Mouse (Mus musculus) kidney, embryonic 15.5 days (tissue): ENCODE measurements at regions not wholly inside any gene's neighbourhood (a gene's known extent, or its start where the extent isn't known, plus 50 kb on each side); places are given as distances from the start of the nearest gene placed in this dataset.
"Not testable (repeated sequence)": the region's sequence is repeated elsewhere in the genome, so short reads cannot be mapped to it uniquely, and the experiment has no call there.

Source experiments
- ATAC-seq: fragments of 200-750 bp; cut with Nextera tagmentation; replicated peaks from 2 replicates; pipeline ENCODE4 v1.8.0; 2017; ENCODE audit warnings: moderate TSS enrichment; ENCODE audit not compliant: low FRiP score
- H3K27ac ChIP-seq: fragments of 300-500 bp; sonication (generic); 2 replicates; pipeline ENCODE4 v1.5.1; 2015; ENCODE audit warnings: mild to moderate bottlenecking, inconsistent platforms
- H3K27me3 ChIP-seq: fragments of 300-500 bp; sonication (generic); 2 replicates; pipeline ENCODE4 v1.6.1; 2015; ENCODE audit warnings: inconsistent platforms
- H3K36me3 ChIP-seq: fragments of 300-500 bp; sonication (generic); 2 replicates; pipeline ENCODE4 v1.6.1; 2015; ENCODE audit warnings: inconsistent platforms
- H3K4me1 ChIP-seq: fragments of 300-500 bp; sonication (generic); 2 replicates; pipeline ENCODE4 v1.6.1; 2015; ENCODE audit warnings: inconsistent platforms
- H3K4me2 ChIP-seq: fragments of 300-500 bp; sonication (generic); 2 replicates; pipeline ENCODE4 v1.6.1; 2015; ENCODE audit warnings: moderate library complexity, mild to moderate bottlenecking, inconsistent platforms
- H3K4me3 ChIP-seq: fragments of 300-500 bp; sonication (generic); replicated peaks from 2 replicates; pipeline ENCODE4 v1.5.1; 2015; ENCODE audit warnings: mild to moderate bottlenecking, inconsistent platforms
- H3K9ac ChIP-seq: fragments of 300-500 bp; sonication (generic); 2 replicates; pipeline ENCODE4 v1.6.1; 2015; ENCODE audit warnings: mild to moderate bottlenecking, inconsistent platforms
- H3K9me3 ChIP-seq: fragments of 300-500 bp; sonication (generic); replicated peaks from 2 replicates; pipeline ENCODE4 v1.6.1; 2016; ENCODE audit warnings: inconsistent platforms
- WGBS: fragments of 180-500 bp; shearing (Covaris S2); methylation state at CpG from one replicate; pipeline ENCODE4 v1.1.7; 2015; ENCODE audit warnings: mixed read lengths; 5-methylcytosine and 5-hydroxymethylcytosine counted together

DNA sequence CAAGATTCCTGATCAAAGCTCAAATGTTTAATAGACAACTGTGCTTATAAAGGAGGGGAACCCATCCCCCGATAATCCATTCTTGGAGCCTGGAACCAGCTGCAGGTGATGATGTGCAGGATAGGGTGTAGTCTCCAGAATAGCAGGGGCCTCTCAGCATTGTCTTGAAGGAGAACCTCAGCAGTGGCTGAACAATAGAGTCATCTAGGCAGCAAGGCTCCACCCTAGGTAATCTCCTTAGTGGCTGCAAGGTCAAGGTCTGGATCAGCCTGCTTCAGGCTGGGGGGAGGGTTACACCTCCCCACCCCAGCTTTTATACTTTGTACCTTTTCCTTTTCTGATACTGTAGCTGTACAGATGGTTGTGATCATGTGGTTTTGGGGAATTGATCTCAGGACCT lies 116.8 kb upstream of the Mettl4 start:
- Histone ChIP-seq H3K27me3 (no peaks in the 10 kb centered on the region), H3K9ac (no peak overlapping the region), H3K27ac (no peak overlapping the region), H3K36me3 (no peaks in the 10 kb centered on the region), H3K4me1 (no peaks in the 10 kb centered on the region), H3K9me3 (no peaks in the 10 kb centered on the region), H3K4me2 (no peak overlapping the region), H3K4me3 (no peak overlapping the region)
- 91% methylated on average over 1 of the region's 1 CpGs for WGBS
- ATAC-seq = no peak

DNA sequence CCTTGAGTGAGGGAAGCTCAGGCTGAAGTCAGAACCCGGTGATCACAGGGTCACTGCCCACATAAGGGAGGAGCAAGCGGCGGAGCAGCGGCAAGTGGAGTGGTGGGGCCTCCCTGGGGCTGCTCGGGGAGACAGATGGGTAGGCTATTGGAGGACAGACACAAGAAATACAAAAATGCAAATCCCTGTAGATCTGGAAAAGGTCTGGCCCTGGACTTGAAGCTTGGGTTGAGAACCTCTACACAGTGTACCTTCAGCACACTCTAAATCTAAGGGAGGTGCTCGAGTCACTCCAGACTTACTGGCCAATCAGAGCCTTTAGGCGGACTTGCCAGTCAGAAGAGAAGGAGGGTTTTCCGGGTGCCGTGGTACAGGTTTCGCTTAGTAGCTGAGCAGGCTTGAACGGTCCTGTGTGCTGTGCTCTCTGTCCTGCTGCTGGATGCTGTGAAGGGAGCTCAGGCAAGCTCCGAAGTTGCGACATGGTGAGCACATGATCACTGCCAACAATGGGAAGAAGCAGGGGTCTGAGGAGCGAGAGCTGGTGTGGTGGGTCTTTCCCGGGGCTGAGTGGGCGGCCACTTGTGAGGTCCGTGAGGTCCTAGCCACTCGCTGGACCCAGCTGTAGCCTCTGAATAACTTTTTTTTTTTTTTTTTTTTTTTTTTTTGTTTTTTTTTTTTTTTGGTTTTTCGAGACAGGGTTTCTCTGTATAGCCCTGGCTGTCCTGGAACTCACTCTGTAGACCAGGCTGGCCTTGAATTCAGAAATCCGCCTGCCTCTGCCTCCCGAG lies 114.9 kb upstream of the Mettl4 start:
- peak overlapping the region; percentile 61 for H3K4me3 ChIP-seq
- not testable (repeated sequence) for H3K36me3 ChIP-seq, H3K9me3 ChIP-seq, H3K27me3 ChIP-seq, H3K4me1 ChIP-seq
- H3K4me2 ChIP-seq = peak overlapping the region; percentile 67
- H3K9ac ChIP-seq = peak overlapping the region; percentile 48
- WGBS = 13% methylated on average over 21 of the region's 21 CpGs
- ATAC-seq = peak; percentile 99
- H3K27ac ChIP-seq = peak overlapping the region; percentile 81

DNA sequence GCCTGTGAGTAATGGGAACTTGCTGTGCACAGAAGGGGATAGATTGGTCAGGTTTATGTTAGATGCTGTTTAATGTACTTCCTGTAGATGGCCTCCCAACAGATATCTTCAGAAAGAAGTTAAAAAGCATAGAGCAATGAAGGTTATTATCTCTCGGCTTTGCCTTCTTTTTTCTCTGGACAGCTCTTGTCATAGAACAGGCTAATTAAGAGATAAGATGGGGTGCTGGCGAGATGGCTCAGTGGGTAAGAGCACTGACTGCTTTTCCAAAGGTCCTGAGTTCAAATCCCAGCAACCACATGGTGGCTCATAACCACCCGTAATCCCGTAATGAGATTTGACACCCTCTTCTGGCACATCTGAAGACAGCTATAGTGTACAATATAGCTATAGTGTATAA lies 104.9 kb upstream of the Mettl4 start:
- H3K36me3 ChIP-seq, H3K4me1 ChIP-seq, H3K27me3 ChIP-seq, H3K4me3 ChIP-seq, ATAC-seq, H3K9ac ChIP-seq, H3K9me3 ChIP-seq, H3K4me2 ChIP-seq, H3K27ac ChIP-seq: not testable (repeated sequence)
- WGBS = 90% methylated on average over 4 of the region's 4 CpGs

DNA sequence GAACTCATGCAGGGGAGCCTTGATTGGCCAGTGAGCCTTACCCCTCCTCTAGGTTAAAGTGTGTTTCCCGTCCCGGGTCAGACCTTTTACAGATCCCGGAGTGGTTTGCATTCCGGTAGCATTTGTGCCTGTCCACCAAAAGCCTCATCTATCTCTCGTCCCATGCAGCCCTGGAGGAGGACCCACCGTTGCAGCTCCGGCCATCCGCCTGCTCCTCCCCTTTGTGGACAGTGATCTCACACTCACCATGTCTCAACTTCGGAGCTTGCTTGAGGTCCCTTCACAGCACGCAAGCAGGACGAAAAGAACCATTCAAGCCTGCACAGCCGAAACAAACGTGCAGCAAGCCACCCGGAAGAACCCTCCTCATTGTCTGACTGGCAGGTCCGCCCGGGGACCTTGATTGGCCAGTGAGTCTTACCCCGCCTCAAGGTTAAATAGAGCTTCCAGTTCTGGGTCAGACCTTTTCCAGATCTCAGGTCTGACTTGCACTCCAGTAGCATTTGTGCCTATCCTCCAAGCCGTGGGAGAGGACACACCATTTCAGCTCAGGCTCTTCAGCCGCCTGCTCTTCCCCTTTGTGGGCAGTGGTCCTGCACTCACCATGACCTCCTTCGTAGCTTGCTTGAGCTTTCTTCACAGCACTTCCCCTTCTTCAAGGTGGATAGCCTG lies 84.8 kb upstream of the Mettl4 start:
- H3K4me3 ChIP-seq = peak overlapping the region; percentile 74
- peak overlapping the region; percentile 65 for H3K9ac ChIP-seq
- peak overlapping the region; percentile 74 for H3K4me2 ChIP-seq
- H3K27me3 ChIP-seq = no peaks in the 10 kb centered on the region
- peak overlapping the region; percentile 87 for H3K27ac ChIP-seq
- H3K36me3 ChIP-seq = peaks cover 14% of the 10 kb centered on the region; the same call in 1 of the 2 replicates
- H3K4me1 ChIP-seq = 0 out of 2 replicates have a peak, but pooled peaks cover 7% of the 10 kb centered on the region
- ATAC-seq = peak; percentile 99
- WGBS = 1% methylated on average over 20 of the region's 20 CpGs
- H3K9me3 ChIP-seq = 0 out of 2 replicates have a peak, but pooled peaks cover 2% of the 10 kb centered on the region

DNA sequence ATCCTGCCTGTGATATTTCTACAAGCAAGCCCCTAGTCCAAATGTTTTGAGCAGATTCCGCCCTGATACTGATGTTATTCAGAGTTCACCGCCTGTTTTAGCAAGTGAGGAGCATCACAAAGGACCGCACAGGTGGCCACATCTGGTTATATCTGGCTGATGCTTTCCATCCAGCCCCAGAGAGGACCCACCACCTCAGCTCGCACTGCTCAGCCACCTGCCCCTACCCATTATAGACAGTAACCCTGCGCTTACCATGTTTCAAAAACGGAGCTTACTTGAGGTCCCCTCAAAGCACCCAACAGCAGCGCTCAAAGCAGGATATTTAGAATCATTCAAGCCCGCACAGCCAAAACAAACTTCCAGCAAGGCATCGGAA lies 84.2 kb upstream of the Mettl4 start:
- peak; percentile 63; the same call in 1 of the 2 replicates for ATAC-seq
- H3K4me2 ChIP-seq = peak overlapping the region; percentile 74

DNA sequence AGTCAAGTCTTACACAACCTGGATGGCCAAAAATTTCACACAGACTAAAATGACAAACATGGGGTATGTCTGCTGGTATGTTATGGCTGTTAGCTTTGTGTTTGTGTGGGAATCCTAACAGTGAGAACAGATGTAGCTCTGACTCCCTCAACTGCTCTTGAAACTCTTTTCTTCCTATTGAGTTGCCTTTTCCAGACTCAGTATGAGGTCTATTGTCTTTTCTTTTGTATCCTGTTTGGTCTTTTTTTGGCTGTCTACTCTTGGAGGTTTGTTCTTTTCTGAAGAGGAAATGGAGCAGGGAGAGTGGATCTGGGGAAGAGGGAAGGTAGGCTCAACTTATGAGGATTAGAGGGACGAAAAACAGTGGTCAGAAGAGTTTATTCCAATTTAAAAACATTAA lies 76.6 kb upstream of the Mettl4 start:
- H3K9ac ChIP-seq, H3K4me2 ChIP-seq, H3K4me1 ChIP-seq, ATAC-seq, H3K27me3 ChIP-seq, H3K4me3 ChIP-seq, H3K27ac ChIP-seq: not testable (repeated sequence)
- H3K36me3 ChIP-seq = peaks cover 37% of the 10 kb centered on the region
- peaks cover 15% of the 10 kb centered on the region for H3K9me3 ChIP-seq
- 91% methylated on average over 1 of the region's 1 CpGs for WGBS

More for the DNA sequence above, 84.2 kb upstream of the Mettl4 start:
- Histone ChIP-seq H3K9ac (peak overlapping the region; percentile 65), H3K36me3 (peaks cover 14% of the 10 kb centered on the region; the same call in 1 of the 2 replicates), H3K27ac (peak overlapping the region; percentile 87), H3K4me3 (peak overlapping the region; percentile 74)
- H3K4me1 ChIP-seq, H3K9me3 ChIP-seq, H3K27me3 ChIP-seq: not testable (repeated sequence)
- WGBS = 4% methylated on average over 9 of the region's 9 CpGs

DNA sequence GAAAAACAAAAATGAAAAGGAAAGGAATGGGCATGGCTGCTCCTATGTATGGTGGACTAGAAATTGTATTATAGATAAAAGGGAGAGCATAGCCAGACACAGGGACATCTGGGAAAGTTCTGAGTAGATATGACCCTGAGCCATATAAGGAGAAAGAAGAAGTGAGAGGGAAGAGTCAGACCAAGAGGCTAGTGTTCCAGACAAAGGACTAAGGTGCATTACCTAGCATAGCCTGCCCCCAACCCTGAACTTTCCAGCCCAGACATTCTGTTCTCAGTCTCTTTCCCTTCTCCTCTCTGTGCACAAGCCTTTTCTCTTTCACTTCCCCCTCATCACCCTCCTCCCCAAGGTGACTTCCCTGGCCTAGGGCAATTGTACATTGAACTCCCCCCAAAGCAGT lies 58.9 kb upstream of the Mettl4 start:
- ATAC-seq = no peak
- Histone ChIP-seq H3K4me3 (no peak overlapping the region), H3K4me2 (no peak overlapping the region), H3K27ac (no peak overlapping the region), H3K9me3 (0 out of 2 replicates have a peak, but pooled peaks cover 4% of the 10 kb centered on the region), H3K27me3 (no peaks in the 10 kb centered on the region), H3K36me3 (peaks cover 8% of the 10 kb centered on the region; the same call in 1 of the 2 replicates), H3K9ac (no peak overlapping the region), H3K4me1 (no peaks in the 10 kb centered on the region)
